Mouse (Mus musculus) lung, adult 2 months (tissue): ENCODE data around the gene Tceal5. TPM values are rescaled to one million over a fixed set of nuclear protein-coding genes. Genes with fewer than 3 reads are reported as not detected.

Experiments used
- DNase-seq: peaks from one replicate; pipeline ENCODE4 v3.0.0; 2022
- H3K4me1 ChIP-seq: fragments of 200-500 bp; 2 replicates; pipeline ENCODE4 v1.6.1; 2011; ENCODE audit warnings: low read length; ENCODE audit not compliant: control insufficient read depth, insufficient read depth
- H3K4me3 ChIP-seq: fragments of 200-500 bp; replicated peaks from 2 replicates; pipeline ENCODE3; 2011; ENCODE audit warnings: low read depth, mild to moderate bottlenecking, control low read depth, low read length; ENCODE audit errors: extremely low read depth
- CTCF ChIP-seq: fragments of 200-500 bp; IDR thresholded peaks from 2 replicates; pipeline ENCODE4 v1.5.1; 2011; ENCODE audit warnings: mild to moderate bottlenecking, low read length, control low read depth; ENCODE audit not compliant: insufficient read depth
- POLR2A ChIP-seq: fragments of 200-500 bp; IDR thresholded peaks from 2 replicates; pipeline ENCODE4 v1.6.1; 2011; ENCODE audit warnings: low read depth, mild to moderate bottlenecking, control low read depth, low read length, borderline replicate concordance; ENCODE audit errors: extremely low read depth
- WGBS: fragments of 180-500 bp; shearing (Covaris S2); methylation state at CpG from one replicate; pipeline ENCODE4 v1.1.7; 2018; 5-methylcytosine and 5-hydroxymethylcytosine counted together
- polyA plus RNA-seq: library from polyadenylated mRNA; depleted of rRNA; stranded (reverse); fragments of >200 nt; gene quantifications from 2 replicates; pipeline ENCODE4 v1.2.3, GENCODE M21; 2012; rRNA removed

Gene Tceal5
- 0.11 TPM in 2 replicates for polyA plus RNA-seq

GRCm38 (mm10) chrX:136203664-136204066 is at the start of gene Tceal5:
Gene Tceal5, minus strand, starts transcription at chrX:136203876.
- TF ChIP-seq POLR2A (no peak), CTCF (no peak)
- Histone ChIP-seq H3K4me1 (no peaks in the 10 kb centered on the region), H3K4me3 (peak within 1 kb of the TSS; percentile 1)
- 26% methylated on average over 9 of the region's 9 CpGs for WGBS
- peak; percentile 3 for DNase-seq

GRCm38 (mm10) chrX:136252023-136252729 is 48.5 kb upstream of the Tceal5 start:
- Histone ChIP-seq H3K4me1 (no peaks in the 10 kb centered on the region), H3K4me3 (no peak overlapping the region)
- 57% methylated on average over 6 of the region's 6 CpGs for WGBS
- no peak for DNase-seq
- TF ChIP-seq CTCF (no peak), POLR2A (no peak)

GRCm38 (mm10) chrX:136249671-136250070 is 46.0 kb upstream of the Tceal5 start:
- WGBS = 54% methylated on average over 7 of the region's 7 CpGs
- Histone ChIP-seq H3K4me1 (no peaks in the 10 kb centered on the region), H3K4me3 (no peak overlapping the region)
- TF ChIP-seq CTCF (no peak), POLR2A (no peak)
- DNase-seq = no peak

- TF ChIP-seq CTCF (no peak), POLR2A (no peak)
- Histone ChIP-seq H3K4me3 (no peak overlapping the region), H3K4me1 (no peaks in the 10 kb centered on the region)
- 53% methylated on average over 6 of the region's 6 CpGs for WGBS
- peak; percentile 12 for DNase-seq
Measured at GRCm38 (mm10) chrX:136248811-136249210, 45.1 kb upstream of the Tceal5 start.

DNA sequence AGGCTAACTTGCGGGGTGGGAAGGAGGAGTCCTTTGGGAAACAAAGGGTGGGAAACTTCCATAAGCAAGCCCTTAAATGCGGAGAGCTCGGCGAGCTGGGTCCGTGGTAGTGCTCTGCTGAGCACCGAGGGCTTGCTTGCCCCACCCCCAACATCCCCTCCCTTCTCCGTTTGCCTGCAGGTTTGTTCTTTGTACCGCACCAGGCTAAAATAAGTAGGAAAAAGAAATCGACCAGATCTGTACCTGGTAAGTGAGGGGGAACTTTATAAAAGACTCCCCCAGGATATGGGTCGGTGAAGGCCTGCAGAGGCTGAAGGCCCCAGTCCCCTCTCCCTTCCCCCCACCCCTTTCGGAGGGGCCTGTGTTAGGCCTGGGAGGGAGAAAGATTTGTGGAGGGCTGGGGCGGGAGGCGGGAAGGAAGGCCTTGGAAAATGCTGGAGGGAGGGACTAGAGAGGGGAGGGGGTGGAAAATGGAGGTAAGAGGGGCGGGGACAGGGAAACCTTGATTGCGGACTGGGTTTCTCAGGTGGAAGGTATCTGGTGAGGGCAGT is 41.9 kb upstream of the Tceal5 start:
- Histone ChIP-seq H3K4me1 (no peaks in the 10 kb centered on the region; the same call in 1 of the 2 replicates), H3K4me3 (peak overlapping the region; percentile 90)
- peak; percentile 20 for DNase-seq
- TF ChIP-seq POLR2A (no peak), CTCF (no peak)
- 32% methylated on average over 15 of the region's 15 CpGs for WGBS

- WGBS = 37% methylated on average over 20 of the region's 20 CpGs
- DNase-seq = peak; percentile 66
Measured at GRCm38 (mm10) chrX:136244574-136245229, 41.0 kb upstream of the Tceal5 start, which contains the start of gene Tceal9. Gene Tceal9, plus strand, starts transcription at chrX:136245079.

GRCm38 (mm10) chrX:136243181-136243580 is 39.5 kb upstream of the Tceal5 start:
- WGBS = 67% methylated on average over 2 of the region's 2 CpGs

More at GRCm38 (mm10) chrX:136244574-136245229, 41.0 kb upstream of the Tceal5 start, which contains the start of gene Tceal9:
- H3K4me3 ChIP-seq = peak within 1 kb of the TSS; percentile 90
- TF ChIP-seq CTCF = no peak
- peak; percentile 83; the same call in 1 of the 2 replicates for TF ChIP-seq POLR2A
- no peaks in the 10 kb centered on the region; the same call in 1 of the 2 replicates for H3K4me1 ChIP-seq

DNA sequence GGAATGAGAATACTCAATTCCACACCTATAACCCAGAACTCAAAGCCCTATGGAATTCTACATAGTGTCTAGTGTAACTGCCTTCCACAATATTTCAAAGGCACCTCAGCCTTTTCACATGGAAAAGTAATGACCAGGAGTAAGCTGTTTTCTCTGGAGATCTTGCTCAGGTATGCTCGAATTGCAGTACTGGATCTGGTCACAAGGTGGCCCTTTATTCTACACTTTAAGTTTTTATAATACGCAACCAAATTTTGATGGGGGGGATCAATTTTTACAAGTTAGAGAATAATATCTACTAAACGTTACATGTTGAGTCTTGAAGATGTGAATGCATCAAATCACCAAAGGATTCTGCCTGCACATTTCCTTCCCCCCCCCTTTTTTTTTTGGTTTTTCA is 34.4 kb upstream of the Tceal5 start:
- TF ChIP-seq POLR2A (no peak), CTCF (no peak)
- Histone ChIP-seq H3K4me3 (no peak overlapping the region), H3K4me1 (no peaks in the 10 kb centered on the region)
- DNase-seq = peak; percentile 27
- WGBS = 44% methylated on average over 3 of the region's 3 CpGs

More at GRCm38 (mm10) chrX:136243181-136243580, 39.5 kb upstream of the Tceal5 start:
- TF ChIP-seq CTCF (no peak), POLR2A (no peak)
- no peak for DNase-seq
- no peak overlapping the region for H3K4me3 ChIP-seq
- no peaks in the 10 kb centered on the region; the same call in 1 of the 2 replicates for H3K4me1 ChIP-seq

DNA sequence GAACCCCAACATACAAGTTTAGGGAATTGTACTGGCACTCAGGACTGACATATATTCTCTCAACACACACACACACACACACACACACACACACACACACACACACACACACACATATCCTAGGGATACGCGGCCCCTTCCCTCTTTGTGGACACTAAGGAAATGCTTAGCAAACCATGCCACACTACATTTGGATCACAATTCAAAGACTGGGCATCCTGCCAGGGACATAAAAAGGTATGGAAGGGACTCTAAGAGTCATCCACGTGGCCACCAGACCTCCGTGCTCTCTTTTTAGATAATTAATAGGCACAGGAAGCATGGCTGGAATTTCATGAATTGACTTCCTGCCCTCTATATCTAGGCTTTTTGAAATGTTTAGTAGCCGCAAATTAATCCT is 24.1 kb upstream of the Tceal5 start:
- H3K4me1 ChIP-seq = no peaks in the 10 kb centered on the region
- 44% methylated on average over 5 of the region's 5 CpGs for WGBS
- TF ChIP-seq CTCF (no peak), POLR2A (no peak)
- no peak overlapping the region for H3K4me3 ChIP-seq
- no peak for DNase-seq
